Mouse (Mus musculus) myocyte (in vitro differentiated cells): ENCODE measurements around the gene Platr17. TPM values are rescaled to one million over a fixed set of nuclear protein-coding genes. Genes with fewer than 3 reads are reported as not detected.
"Not testable (repeated sequence)": the region's sequence is repeated elsewhere in the genome, so short reads cannot be mapped to it uniquely, and the experiment has no call there.

Experiments used
- H3K27me3 ChIP-seq: one replicate; pipeline ENCODE4 v1.6.1; 2011; ENCODE audit not compliant: control insufficient read depth, insufficient read depth, insufficient read length
- H3K36me3 ChIP-seq: one replicate; pipeline ENCODE4 v1.6.1; 2011; ENCODE audit not compliant: control insufficient read depth, insufficient read depth
- H3K4me2 ChIP-seq: one replicate; pipeline ENCODE4 v1.6.1; 2011; ENCODE audit warnings: low read depth, control low read depth
- H3K4me3 ChIP-seq: one replicate; pipeline ENCODE4 v1.5.1; 2011; ENCODE audit warnings: mild to moderate bottlenecking, control low read depth, moderate library complexity
- H3K79me2 ChIP-seq: one replicate; pipeline ENCODE4 v1.6.1; 2011; ENCODE audit not compliant: control insufficient read depth, insufficient read depth
- H3ac ChIP-seq: one replicate; pipeline ENCODE4 v1.6.1; 2011; ENCODE audit not compliant: control insufficient read depth, insufficient read length
- CEBPB ChIP-seq: IDR thresholded peaks from 2 replicates; pipeline ENCODE4 v1.6.1; 2011; ENCODE audit warnings: mild to moderate bottlenecking, moderate library complexity; ENCODE audit not compliant: poor library complexity, insufficient read depth, severe bottlenecking
- E2F4 ChIP-seq: IDR thresholded peaks from one replicate; pipeline ENCODE4 v1.6.1; 2011; ENCODE audit warnings: mild to moderate bottlenecking, control low read depth, moderate library complexity; ENCODE audit not compliant: insufficient read depth
- MAX ChIP-seq: IDR thresholded peaks from one replicate; pipeline ENCODE4 v1.6.1; 2011; ENCODE audit warnings: low read depth, mild to moderate bottlenecking, control low read depth
- MYOD1 ChIP-seq, 3 experiments: IDR thresholded peaks; one replicate each; pipeline ENCODE4 v1.6.1; 2011; ENCODE audit warnings: control low read depth in 2 of 3, low read depth in 2 of 3, mild to moderate bottlenecking in 2 of 3, moderate library complexity in 1 of 3; ENCODE audit not compliant: insufficient read length in 2 of 3, control insufficient read depth in 1 of 3
- MYOG ChIP-seq, 3 experiments: IDR thresholded peaks; one replicate each; pipeline ENCODE4 v1.6.1; 2011; ENCODE audit warnings: control low read depth in 2 of 3, low read depth in 2 of 3, mild to moderate bottlenecking in 2 of 3; ENCODE audit not compliant: insufficient read length in 2 of 3, control insufficient read depth in 1 of 3, insufficient read depth in 1 of 3
- POLR2A ChIP-seq: IDR thresholded peaks from one replicate; pipeline ENCODE4 v1.6.1; 2011; ENCODE audit warnings: low read depth, mild to moderate bottlenecking, control low read depth, moderate library complexity; ENCODE audit not compliant: insufficient read length
- POLR2AphosphoS2 ChIP-seq: IDR thresholded peaks from one replicate; pipeline ENCODE4 v1.6.1; 2011; ENCODE audit warnings: low read depth, control low read depth; ENCODE audit not compliant: insufficient read length
- REST ChIP-seq: IDR thresholded peaks from one replicate; pipeline ENCODE4 v1.6.1; 2011; ENCODE audit warnings: mild to moderate bottlenecking, control low read depth, moderate library complexity; ENCODE audit not compliant: insufficient read depth, insufficient read length
- SRF ChIP-seq: IDR thresholded peaks from one replicate; pipeline ENCODE4 v1.6.1; 2011; ENCODE audit warnings: low read depth; ENCODE audit not compliant: control insufficient read depth, insufficient read length
- TCF12 ChIP-seq: IDR thresholded peaks from one replicate; pipeline ENCODE4 v1.6.1; 2011; ENCODE audit warnings: mild to moderate bottlenecking, control low read depth; ENCODE audit not compliant: poor library complexity, insufficient read depth, severe bottlenecking
- TCF3 ChIP-seq: IDR thresholded peaks from one replicate; pipeline ENCODE4 v1.6.1; 2011; ENCODE audit warnings: low read depth, control low read depth; ENCODE audit not compliant: insufficient read length
- USF1 ChIP-seq: IDR thresholded peaks from one replicate; pipeline ENCODE4 v1.6.1; 2011; ENCODE audit warnings: low read depth, mild to moderate bottlenecking, control low read depth, moderate library complexity
- polyA plus RNA-seq: library from polyadenylated mRNA; unstranded; fragments of >200 nt; fragmentation: generic; extraction: Trizol; gene quantifications from one replicate; pipeline ENCODE4 v1.2.1, GENCODE M21; 2012; ENCODE audit warnings: missing spikeins

The Platr17 gene
- polyA plus RNA-seq, 1 experiment = 0.17 TPM

DNA sequence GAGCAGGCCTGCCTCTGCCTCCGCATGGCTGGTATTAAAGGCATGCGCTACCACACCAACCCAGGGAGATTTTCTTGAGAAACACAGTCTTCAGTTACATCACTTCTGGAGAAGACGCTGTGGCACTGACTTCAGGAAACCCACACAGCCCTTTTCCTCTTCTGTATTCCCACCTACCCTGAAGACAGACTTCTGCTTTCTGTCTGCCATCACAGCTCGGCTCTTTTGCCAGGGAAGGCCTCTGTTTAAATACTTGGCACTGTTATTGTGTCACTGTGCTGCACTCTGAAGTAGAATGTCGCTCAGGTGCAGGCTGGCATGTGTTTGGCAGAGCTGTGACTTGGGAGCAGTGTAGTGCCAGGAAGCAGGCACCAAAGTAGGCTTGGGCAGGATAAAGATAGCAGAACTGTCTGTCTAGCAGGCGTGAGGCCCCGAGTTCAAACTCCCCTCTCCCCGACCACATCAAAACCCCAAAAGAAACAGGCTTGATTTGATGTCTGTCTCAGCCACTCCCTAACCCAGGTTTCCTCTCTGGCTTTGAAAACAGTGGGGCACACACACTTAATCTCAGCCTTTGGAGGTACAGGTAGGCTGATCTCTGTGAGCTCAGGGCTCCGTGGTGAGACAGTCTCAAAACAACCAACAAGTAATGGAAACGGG lies 42.6 kb downstream of the Platr17 start:
- H3K36me3 ChIP-seq = no peaks in the 10 kb centered on the region
- H3ac ChIP-seq = no peak overlapping the region
- H3K4me3 ChIP-seq = no peak overlapping the region
- TF ChIP-seq USF1 = no peak
- TF ChIP-seq POLR2A = no peak
- TF ChIP-seq CEBPB = no peak
- no peak for TF ChIP-seq SRF
- no peak for TF ChIP-seq TCF12
- no peak for TF ChIP-seq E2F4
- no peak for TF ChIP-seq REST
- no peak for TF ChIP-seq MYOD1 (IDR thresholded peaks at IDR 0.05; ENCODE audit: control insufficient read depth in 1 of 3, insufficient read length in 2 of 3, low read depth in 2 of 3)
- no peak for TF ChIP-seq POLR2AphosphoS2
- no peak for TF ChIP-seq MYOG (IDR thresholded peaks at IDR 0.05; ENCODE audit: control insufficient read depth in 1 of 3, insufficient read depth in 1 of 3, insufficient read length in 2 of 3, low read depth in 2 of 3)
- no peak for TF ChIP-seq MAX
- no peak for TF ChIP-seq TCF3
- no peaks in the 10 kb centered on the region for H3K27me3 ChIP-seq
- H3K79me2 ChIP-seq = no peaks in the 10 kb centered on the region
- H3K4me2 ChIP-seq = no peak overlapping the region

DNA sequence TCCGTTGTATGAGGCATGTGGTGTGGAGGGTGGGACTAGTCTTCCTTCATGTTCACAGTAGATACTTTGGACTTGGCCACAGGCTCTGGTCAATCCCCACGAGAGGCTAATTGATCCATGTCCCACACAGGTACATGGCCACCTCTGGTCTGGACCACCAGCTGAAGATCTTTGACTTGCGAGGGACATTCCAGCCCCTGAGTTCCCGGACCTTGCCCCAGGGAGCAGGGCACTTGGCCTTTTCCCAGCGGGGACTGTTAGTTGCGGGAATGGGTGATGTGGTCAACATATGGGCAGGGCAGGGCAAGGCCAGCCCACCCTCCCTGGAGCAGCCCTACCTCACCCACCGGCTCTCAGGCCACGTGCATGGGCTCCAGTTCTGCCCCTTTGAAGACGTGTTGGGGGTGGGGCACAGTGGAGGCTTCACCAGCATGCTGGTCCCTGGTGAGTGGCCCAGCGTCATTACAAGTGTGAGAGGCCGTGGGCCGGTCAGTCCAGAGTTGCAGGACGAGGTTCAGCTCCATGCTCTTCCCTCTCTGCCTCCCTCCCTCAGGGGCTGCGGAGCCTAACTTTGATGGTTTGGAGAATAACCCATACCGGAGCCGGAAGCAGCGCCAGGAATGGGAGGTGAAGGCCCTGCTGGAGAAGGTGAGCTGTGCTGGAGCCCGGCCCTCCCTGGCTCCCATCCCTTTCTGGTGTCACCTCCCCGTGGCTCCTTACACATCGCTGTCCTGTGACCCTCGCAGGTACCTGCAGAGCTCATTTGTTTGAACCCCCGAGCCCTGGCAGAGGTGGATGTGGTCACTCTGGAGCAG lies 43.4 kb downstream of the Platr17 start:
- TF ChIP-seq MYOD1 (IDR thresholded peaks at IDR 0.05; ENCODE audit: control insufficient read depth in 1 of 3, insufficient read length in 2 of 3, low read depth in 2 of 3) (no peak), CEBPB (no peak), POLR2A (no peak), POLR2AphosphoS2 (peak; percentile 14)
- Histone ChIP-seq H3ac (no peak overlapping the region), H3K79me2 (peaks cover 2% of the 10 kb centered on the region), H3K4me3 (no peak overlapping the region), H3K4me2 (no peak overlapping the region), H3K36me3 (peaks cover 5% of the 10 kb centered on the region), H3K27me3 (no peaks in the 10 kb centered on the region)

DNA sequence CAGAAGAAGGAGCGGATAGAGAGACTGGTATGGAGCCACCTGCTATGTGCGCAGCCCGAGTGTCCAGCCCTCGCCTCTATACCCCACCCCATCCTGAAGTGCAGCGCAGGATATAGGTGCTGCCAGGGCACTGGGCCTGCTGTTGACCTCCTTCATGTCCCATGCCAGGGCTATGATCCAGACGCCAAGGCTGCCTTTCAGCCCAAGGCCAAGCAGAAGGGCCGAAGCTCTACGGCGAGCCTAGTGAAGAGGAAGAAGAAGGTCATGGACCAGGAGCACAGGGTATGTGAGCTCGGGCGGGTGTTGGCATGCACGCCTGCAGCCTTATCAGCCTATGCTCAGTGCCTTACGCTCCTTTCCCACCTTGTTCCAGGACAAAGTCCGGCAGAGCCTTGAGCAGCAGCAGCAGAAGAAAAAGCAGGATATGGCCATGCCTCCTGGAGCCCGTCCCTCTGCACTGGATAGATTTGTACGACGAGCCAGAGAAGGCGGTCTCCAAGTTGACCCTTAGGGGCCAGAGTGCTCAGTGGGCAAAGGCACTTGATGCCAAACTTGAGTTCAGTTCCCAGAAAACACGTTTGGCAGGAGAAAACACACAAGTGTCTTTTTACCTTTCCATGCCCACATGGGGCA lies 44.1 kb downstream of the Platr17 start:
- Histone ChIP-seq H3K4me3 (no peak overlapping the region), H3K36me3 (peaks cover 8% of the 10 kb centered on the region), H3K4me2 (no peak overlapping the region), H3K79me2 (peaks cover 9% of the 10 kb centered on the region), H3ac (no peak overlapping the region), H3K27me3 (no peaks in the 10 kb centered on the region)
- TF ChIP-seq E2F4 (no peak), MAX (no peak), POLR2AphosphoS2 (no peak), REST (no peak), TCF12 (no peak)

- Histone ChIP-seq H3K36me3 (peaks cover 15% of the 10 kb centered on the region), H3K79me2 (peaks cover 21% of the 10 kb centered on the region), H3K4me3 (no peak overlapping the region), H3K4me2 (no peak overlapping the region), H3ac (no peak overlapping the region), H3K27me3 (no peaks in the 10 kb centered on the region)
- TF ChIP-seq POLR2AphosphoS2 (peak; percentile 36), CEBPB (no peak), POLR2A (no peak), REST (no peak)
These were observed 45.2 kb downstream of the Platr17 start for GRCm38 (mm10) chr17:33950131-33950625.

DNA sequence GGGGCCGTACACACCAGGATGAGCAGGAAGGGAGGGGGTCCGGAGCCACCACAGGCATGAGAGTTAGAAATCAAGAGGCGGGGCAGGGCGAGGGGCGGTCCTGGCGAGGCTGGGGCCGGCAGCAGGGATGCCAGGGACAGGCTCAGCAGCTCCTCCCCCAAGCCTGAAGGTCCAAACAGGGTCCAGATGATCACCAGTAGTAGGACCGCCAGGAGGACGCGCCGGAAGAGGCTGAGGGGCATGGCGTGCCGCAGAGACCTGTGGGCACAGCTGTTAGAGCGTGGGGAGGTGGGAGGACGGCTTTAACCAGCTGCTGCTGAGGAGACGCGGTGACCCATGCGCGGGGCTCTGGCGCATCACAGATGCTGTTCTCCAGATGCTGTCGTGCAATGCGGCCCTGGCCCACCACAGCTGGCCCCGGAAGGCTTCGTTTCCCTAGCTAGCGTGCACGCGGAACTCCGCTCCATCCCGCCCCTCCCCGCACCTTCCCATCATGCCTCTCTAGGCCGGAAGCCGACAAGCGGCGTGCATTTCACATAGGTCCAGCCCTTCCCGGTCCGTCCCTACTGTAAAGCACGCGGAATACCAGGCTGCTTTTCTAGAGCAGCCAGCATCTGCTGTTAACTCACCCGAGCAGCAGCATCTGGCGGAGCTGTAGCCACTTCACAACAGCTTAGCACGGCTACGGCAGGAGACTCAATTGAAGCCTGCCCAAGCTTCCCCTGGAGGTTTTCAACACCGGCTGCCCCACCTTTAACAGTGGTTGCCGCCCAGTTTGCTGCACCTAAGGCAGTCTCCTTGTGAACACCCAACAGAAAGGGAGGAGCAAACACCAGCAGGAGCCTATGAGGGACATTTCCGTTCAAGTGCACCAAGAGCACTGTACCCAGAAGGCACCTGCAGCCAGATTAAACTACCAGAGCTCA lies 46.3 kb downstream of the Platr17 start, which contains the start of gene B3galt4:
Gene B3galt4 (minus strand): TSS at position 468 of the 926 bp plus-strand sequence.
- Histone ChIP-seq H3K4me2 (peak within 1 kb of the TSS; percentile 78), H3K36me3 (peaks cover 15% of the 10 kb centered on the region), H3K27me3 (no peaks in the 10 kb centered on the region), H3K79me2 (peaks cover 24% of the 10 kb centered on the region), H3K4me3 (peak within 1 kb of the TSS; percentile 5), H3ac (no peak within 1 kb of the TSS)
- TF ChIP-seq POLR2A (peak; percentile 71), E2F4 (no peak), TCF3 (peak; percentile 55), USF1 (no peak), REST (no peak), TCF12 (no peak), POLR2AphosphoS2 (peak; percentile 95), CEBPB (no peak), MAX (no peak), SRF (no peak), MYOG (IDR thresholded peaks at IDR 0.05; ENCODE audit: control insufficient read depth in 1 of 3, insufficient read depth in 1 of 3, insufficient read length in 2 of 3, low read depth in 2 of 3) (peak in 2 of 3 experiments; percentile 80 to 89), MYOD1 (IDR thresholded peaks at IDR 0.05; ENCODE audit: control insufficient read depth in 1 of 3, insufficient read length in 2 of 3, low read depth in 2 of 3) (peak in 2 of 3 experiments; percentile 88 to 90)

DNA sequence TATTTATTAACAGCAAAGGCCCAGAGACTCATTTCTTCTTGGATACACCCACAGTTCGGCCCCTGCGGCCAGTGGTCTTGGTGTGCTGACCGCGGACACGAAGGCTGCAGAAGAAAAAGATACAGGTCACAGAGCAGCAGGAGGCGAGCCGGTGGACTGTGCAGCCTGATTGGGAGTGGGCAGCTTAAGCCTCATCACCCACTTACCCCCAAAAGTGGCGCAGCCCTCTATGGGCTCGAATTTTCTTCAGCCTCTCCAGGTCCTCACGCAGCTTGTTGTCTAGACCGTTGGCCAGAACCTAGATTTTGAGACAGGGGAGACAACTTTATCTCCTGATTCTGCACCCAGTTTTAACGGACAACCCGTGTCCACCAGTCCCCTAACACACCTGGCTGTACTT lies 47.1 kb downstream of the Platr17 start:
- Histone ChIP-seq H3K4me2 (peak overlapping the region; percentile 78), H3K4me3 (peak overlapping the region; percentile 5), H3K79me2 (peaks cover 29% of the 10 kb centered on the region), H3K36me3 (peaks cover 15% of the 10 kb centered on the region)
- not testable (repeated sequence) for H3ac ChIP-seq, H3K27me3 ChIP-seq
